Mouse (Mus musculus) kidney, embryonic 16.5 days (tissue): Measurements from ENCODE around the gene Dnm3. TPM values are rescaled to one million over a fixed set of nuclear protein-coding genes. Genes with fewer than 3 reads are reported as not detected.

Experiments used
- ATAC-seq: fragments of 200-750 bp; cut with Nextera tagmentation; 2 replicates; pipeline ENCODE4 v1.8.0; 2017; ENCODE audit warnings: moderate TSS enrichment; ENCODE audit not compliant: low FRiP score, low TSS enrichment
- H3K27ac ChIP-seq: fragments of 300-500 bp; sonication (generic); 2 replicates; pipeline ENCODE4 v1.5.1; 2014; ENCODE audit warnings: low read length
- H3K27me3 ChIP-seq: fragments of 300-500 bp; sonication (generic); 2 replicates; pipeline ENCODE4 v1.6.1; 2014; ENCODE audit warnings: low read length, control low read depth, mixed read lengths; ENCODE audit not compliant: insufficient read depth
- H3K36me3 ChIP-seq: fragments of 300-500 bp; sonication (generic); 2 replicates; pipeline ENCODE4 v1.6.1; 2014; ENCODE audit warnings: low read length, control low read depth, mixed read lengths; ENCODE audit not compliant: insufficient read depth
- H3K4me1 ChIP-seq: fragments of 300-500 bp; sonication (generic); 2 replicates; pipeline ENCODE4 v1.6.1; 2014; ENCODE audit warnings: low read length, control low read depth, mixed read lengths; ENCODE audit not compliant: insufficient read depth
- H3K4me2 ChIP-seq: fragments of 300-500 bp; sonication (generic); replicated peaks from 2 replicates; pipeline ENCODE4 v1.6.1; 2014; ENCODE audit warnings: low read depth, low read length
- H3K4me3 ChIP-seq: fragments of 300-500 bp; sonication (generic); 2 replicates; pipeline ENCODE4 v1.5.1; 2014; ENCODE audit warnings: mild to moderate bottlenecking, low read length
- H3K9ac ChIP-seq: fragments of 300-500 bp; sonication (generic); replicated peaks from 2 replicates; pipeline ENCODE4 v1.6.1; 2014; ENCODE audit warnings: low read length
- H3K9me3 ChIP-seq: fragments of 300-500 bp; sonication (generic); 2 replicates; pipeline ENCODE4 v1.6.1; 2016; ENCODE audit warnings: low read length, control low read depth
- WGBS: fragments of 180-500 bp; shearing (Covaris S2); extraction: QIAGEN DNeasy Blood & Tissue Kit; methylation state at CpG from one replicate; pipeline ENCODE4 v1.1.7; 2014; 5-methylcytosine and 5-hydroxymethylcytosine counted together
- polyA plus RNA-seq: library from polyadenylated mRNA; unstranded; fragments of >200 nt; fragmentation: Nextera tagmentation; extraction: Ambion mirVana; gene quantifications from 2 replicates; pipeline ENCODE4 v1.2.1, GENCODE M21; 2015

Dnm3 gene
- polyA plus RNA-seq, 1 experiment from 2014 or later, result 6.8 TPM

GRCm38 (mm10) chr1:162276011-162276410 lies 201.8 kb downstream of the Dnm3 start:
- WGBS, result 82% methylated on average over 1 of the region's 1 CpGs
- Histone ChIP-seq H3K27ac (no peak overlapping the region), H3K9me3 (no peaks in the 10 kb centered on the region)

GRCm38 (mm10) chr1:162274674-162275248 lies 203.1 kb downstream of the Dnm3 start:
- Histone ChIP-seq H3K4me1 (no peaks in the 10 kb centered on the region), H3K9ac (no peak overlapping the region), H3K9me3 (no peaks in the 10 kb centered on the region), H3K27ac (no peak overlapping the region), H3K4me3 (no peak overlapping the region), H3K27me3 (no peaks in the 10 kb centered on the region), H3K4me2 (no peak overlapping the region), H3K36me3 (no peaks in the 10 kb centered on the region)
- ATAC-seq, result 0 out of 2 replicates have a peak, but pooled peaks have one; percentile 19
- 93% methylated on average over 11 of the region's 11 CpGs for WGBS

More at GRCm38 (mm10) chr1:162276011-162276410, 201.8 kb downstream of the Dnm3 start:
- H3K4me3 ChIP-seq, result no peak overlapping the region
- no peak overlapping the region for H3K4me2 ChIP-seq
- no peak for ATAC-seq
- H3K4me1 ChIP-seq, result no peaks in the 10 kb centered on the region
- no peaks in the 10 kb centered on the region for H3K36me3 ChIP-seq
- H3K9ac ChIP-seq, result no peak overlapping the region
- H3K27me3 ChIP-seq, result no peaks in the 10 kb centered on the region

- 76% methylated on average over 6 of the region's 6 CpGs for WGBS
- no peak overlapping the region for H3K4me2 ChIP-seq
- ATAC-seq, result no peak
- no peak overlapping the region for H3K9ac ChIP-seq
- H3K27ac ChIP-seq, result no peak overlapping the region
- H3K4me1 ChIP-seq, result peaks cover 14% of the 10 kb centered on the region
- no peak overlapping the region for H3K4me3 ChIP-seq
- H3K27me3 ChIP-seq, result no peaks in the 10 kb centered on the region
- H3K9me3 ChIP-seq, result no peaks in the 10 kb centered on the region
- no peaks in the 10 kb centered on the region for H3K36me3 ChIP-seq
Observed at GRCm38 (mm10) chr1:162256912-162257607, 220.8 kb downstream of the Dnm3 start.

- H3K36me3 ChIP-seq, result no peaks in the 10 kb centered on the region
- no peak overlapping the region for H3K4me2 ChIP-seq
- no peaks in the 10 kb centered on the region for H3K9me3 ChIP-seq
- no peak overlapping the region for H3K9ac ChIP-seq
- WGBS, result 28% methylated on average over 5 of the region's 5 CpGs
- H3K27ac ChIP-seq, result no peak overlapping the region
- H3K27me3 ChIP-seq, result no peaks in the 10 kb centered on the region
- no peak overlapping the region for H3K4me3 ChIP-seq
- no peak for ATAC-seq
- peaks cover 14% of the 10 kb centered on the region for H3K4me1 ChIP-seq
Observed at GRCm38 (mm10) chr1:162254944-162255343, 222.9 kb downstream of the Dnm3 start.

GRCm38 (mm10) chr1:162253971-162254641 lies 223.7 kb downstream of the Dnm3 start:
- H3K9me3 ChIP-seq, result no peaks in the 10 kb centered on the region
- peaks cover 14% of the 10 kb centered on the region for H3K4me1 ChIP-seq
- no peak overlapping the region for H3K9ac ChIP-seq
- no peak overlapping the region for H3K4me3 ChIP-seq
- H3K4me2 ChIP-seq, result no peak overlapping the region
- H3K36me3 ChIP-seq, result no peaks in the 10 kb centered on the region
- WGBS, result 51% methylated on average over 8 of the region's 8 CpGs
- peak; percentile 51; the same call in 1 of the 2 replicates for ATAC-seq
- H3K27me3 ChIP-seq, result no peaks in the 10 kb centered on the region
- peak overlapping the region; percentile 59 for H3K27ac ChIP-seq

- Histone ChIP-seq H3K9ac (no peak overlapping the region), H3K27me3 (no peaks in the 10 kb centered on the region), H3K4me2 (no peak overlapping the region), H3K4me3 (no peak overlapping the region), H3K27ac (no peak overlapping the region), H3K36me3 (no peaks in the 10 kb centered on the region), H3K4me1 (peaks cover 14% of the 10 kb centered on the region), H3K9me3 (no peaks in the 10 kb centered on the region)
- ATAC-seq, result no peak
- WGBS, result 64% methylated on average over 2 of the region's 2 CpGs
Observed at GRCm38 (mm10) chr1:162252869-162253268, 225.0 kb downstream of the Dnm3 start.

- no peak overlapping the region for H3K9ac ChIP-seq
- 89% methylated on average over 5 of the region's 5 CpGs for WGBS
- no peak overlapping the region for H3K27ac ChIP-seq
- H3K4me1 ChIP-seq, result peaks cover 19% of the 10 kb centered on the region
- H3K27me3 ChIP-seq, result no peaks in the 10 kb centered on the region
- H3K4me2 ChIP-seq, result no peak overlapping the region
- H3K36me3 ChIP-seq, result no peaks in the 10 kb centered on the region
- H3K4me3 ChIP-seq, result no peak overlapping the region
- no peaks in the 10 kb centered on the region for H3K9me3 ChIP-seq
- no peak for ATAC-seq
Observed at GRCm38 (mm10) chr1:162247216-162247615, 230.6 kb downstream of the Dnm3 start.

GRCm38 (mm10) chr1:162243651-162243990 lies 234.2 kb downstream of the Dnm3 start:
- Histone ChIP-seq H3K4me2 (no peak overlapping the region), H3K4me3 (no peak overlapping the region), H3K27ac (peak overlapping the region; percentile 51), H3K27me3 (no peaks in the 10 kb centered on the region), H3K36me3 (no peaks in the 10 kb centered on the region), H3K9ac (no peak overlapping the region), H3K9me3 (no peaks in the 10 kb centered on the region), H3K4me1 (peaks cover 21% of the 10 kb centered on the region)
- peak; percentile 84; the same call in 1 of the 2 replicates for ATAC-seq
- WGBS, result 6% methylated on average over 2 of the region's 2 CpGs

- Histone ChIP-seq H3K27me3 (no peaks in the 10 kb centered on the region), H3K9me3 (no peaks in the 10 kb centered on the region), H3K9ac (no peak overlapping the region), H3K4me2 (no peak overlapping the region), H3K4me1 (peaks cover 22% of the 10 kb centered on the region), H3K4me3 (no peak overlapping the region), H3K27ac (peak overlapping the region; percentile 51), H3K36me3 (no peaks in the 10 kb centered on the region)
- ATAC-seq, result no peak; the same call in none of the 2 replicates
- 41% methylated on average over 7 of the region's 7 CpGs for WGBS
Observed at GRCm38 (mm10) chr1:162242980-162243650, 234.7 kb downstream of the Dnm3 start.
